Mouse (Mus musculus): Measurements from ENCODE around the gene Lrig1. TPM values are rescaled to one million over a fixed set of nuclear protein-coding genes. Genes with fewer than 3 reads are reported as not detected.

Gene Lrig1
- 1 to 10 TPM; 7.4 to 8.3 TPM for polyA plus RNA-seq (2012; fragmentation: generic; extraction: Trizol)

DNA sequence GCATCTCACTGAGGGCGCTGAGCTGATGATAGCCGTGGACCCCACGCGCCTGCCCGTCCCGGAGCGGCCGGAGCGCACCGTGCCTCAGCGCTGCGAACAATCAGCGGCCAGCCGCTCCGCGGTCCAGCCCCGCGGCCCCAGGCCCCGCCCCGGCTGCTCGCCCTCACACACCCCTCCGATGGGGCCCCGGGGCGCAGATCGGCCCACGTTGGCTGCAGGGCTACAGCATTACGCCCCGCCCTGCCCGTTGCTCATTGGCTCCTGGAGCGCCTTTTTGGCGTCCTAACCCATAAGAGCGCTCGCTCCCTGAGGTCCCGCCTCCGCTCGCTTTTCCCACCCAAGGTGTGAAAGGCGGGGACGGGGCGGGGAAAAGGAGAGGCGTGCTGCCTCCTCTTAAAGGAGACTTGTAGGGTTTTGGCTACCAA lies at the start of gene Lrig1:
Gene Lrig1 (minus strand): TSS at position 92 of the 425 bp plus-strand sequence.

Other genes starting within 250 kb of the Lrig1 start
- 1 to 10 TPM; 2.5 to 2.8 TPM for gene Slc25a26, start 199.8 kb downstream of the Lrig1 start, polyA plus RNA-seq (2012; fragmentation: generic; extraction: Trizol)

Measured in C3H10T1/2 (cell line).